Mouse (Mus musculus): ENCODE data around the gene Gm14137. TPM values are rescaled to one million over a fixed set of nuclear protein-coding genes. Genes with fewer than 3 reads are reported as not detected.
A peak's percentile ranks its signal among the peaks of the same experiment; 100 is the strongest.

Gm14137 gene
- polyA plus RNA-seq, 1 experiment from 2014 or later = 0.23 TPM

GRCm38 (mm10) chr2:119155388-119155787, 18.9 kb upstream of the Gm14137 start:
- H3K9ac ChIP-seq (ENCODE audit: low read depth, low read length) = peak overlapping the region; percentile 91
- DNase-seq (ENCODE audit: low spot score) = peak; percentile 67

GRCm38 (mm10) chr2:119156081-119156680, 18.1 kb upstream of the Gm14137 start:
- H3K4me2 ChIP-seq = peak overlapping the region; percentile 73
- H3K4me3 ChIP-seq (ENCODE audit: low read depth, low read length) = peak overlapping the region; percentile 94
- DNase-seq (ENCODE audit: low spot score) = no peak
- peaks cover 18% of the 10 kb centered on the region for H3K36me3 ChIP-seq (ENCODE audit: control insufficient read depth, insufficient read depth, low read length)
- WGBS = 3% methylated on average over 34 of the region's 34 CpGs
- peaks cover 23% of the 10 kb centered on the region for H3K4me1 ChIP-seq (replicated peaks; ENCODE audit: control insufficient read depth, insufficient read depth, low read length)
- ATAC-seq (replicated peaks; ENCODE audit: low FRiP score) = peak; percentile 34
- H3K9me3 ChIP-seq (ENCODE audit: control insufficient read depth, low read length) = no peaks in the 10 kb centered on the region
- peak overlapping the region; percentile 94 for H3K27ac ChIP-seq (ENCODE audit: low read depth, low read length)
- H3K9ac ChIP-seq (ENCODE audit: low read depth, low read length) = peak overlapping the region; percentile 91
- no peaks in the 10 kb centered on the region for H3K27me3 ChIP-seq (replicated peaks; ENCODE audit: control insufficient read depth, insufficient read depth, low read length)

More at GRCm38 (mm10) chr2:119155388-119155787, 18.9 kb upstream of the Gm14137 start:
- Histone ChIP-seq H3K4me3 (ENCODE audit: low read depth, low read length) (peak overlapping the region; percentile 94), H3K9me3 (ENCODE audit: control insufficient read depth, low read length) (no peaks in the 10 kb centered on the region), H3K4me1 (replicated peaks; ENCODE audit: control insufficient read depth, insufficient read depth, low read length) (peaks cover 23% of the 10 kb centered on the region), H3K4me2 (peak overlapping the region; percentile 73), H3K36me3 (ENCODE audit: control insufficient read depth, insufficient read depth, low read length) (peaks cover 25% of the 10 kb centered on the region), H3K27me3 (replicated peaks; ENCODE audit: control insufficient read depth, insufficient read depth, low read length) (no peaks in the 10 kb centered on the region), H3K27ac (ENCODE audit: low read depth, low read length) (peak overlapping the region; percentile 94)
- 22% methylated on average over 9 of the region's 9 CpGs for WGBS
- peak; percentile 91 for ATAC-seq (replicated peaks; ENCODE audit: low FRiP score)

GRCm38 (mm10) chr2:119156681-119157572, 17.4 kb upstream of the Gm14137 start, which contains the start of gene Rmdn3:
Gene Rmdn3, minus strand, starts transcription at chr2:119157034.
- Histone ChIP-seq H3K4me2 (peak within 1 kb of the TSS; percentile 73), H3K9me3 (ENCODE audit: control insufficient read depth, low read length) (no peaks in the 10 kb centered on the region), H3K27me3 (replicated peaks; ENCODE audit: control insufficient read depth, insufficient read depth, low read length) (no peaks in the 10 kb centered on the region), H3K4me3 (ENCODE audit: low read depth, low read length) (peak within 1 kb of the TSS; percentile 94), H3K4me1 (replicated peaks; ENCODE audit: control insufficient read depth, insufficient read depth, low read length) (peaks cover 23% of the 10 kb centered on the region), H3K27ac (ENCODE audit: low read depth, low read length) (peak within 1 kb of the TSS; percentile 94), H3K36me3 (ENCODE audit: control insufficient read depth, insufficient read depth, low read length) (peaks cover 13% of the 10 kb centered on the region), H3K9ac (ENCODE audit: low read depth, low read length) (peak within 1 kb of the TSS; percentile 91)
- DNase-seq (ENCODE audit: low spot score) = peak; percentile 92
- under 1% methylated on average over 57 of the region's 57 CpGs for WGBS
- peak; percentile 67 for ATAC-seq (replicated peaks; ENCODE audit: low FRiP score)

GRCm38 (mm10) chr2:119157836-119158235, 16.5 kb upstream of the Gm14137 start:
- no peak for ATAC-seq (replicated peaks; ENCODE audit: low FRiP score)
- Histone ChIP-seq H3K9ac (ENCODE audit: low read depth, low read length) (no peak overlapping the region), H3K4me1 (replicated peaks; ENCODE audit: control insufficient read depth, insufficient read depth, low read length) (peaks cover 23% of the 10 kb centered on the region), H3K9me3 (ENCODE audit: control insufficient read depth, low read length) (no peaks in the 10 kb centered on the region), H3K27ac (ENCODE audit: low read depth, low read length) (no peak overlapping the region), H3K36me3 (ENCODE audit: control insufficient read depth, insufficient read depth, low read length) (peaks cover 13% of the 10 kb centered on the region), H3K27me3 (replicated peaks; ENCODE audit: control insufficient read depth, insufficient read depth, low read length) (no peaks in the 10 kb centered on the region), H3K4me3 (ENCODE audit: low read depth, low read length) (no peak overlapping the region), H3K4me2 (peak overlapping the region; percentile 73; the same call in 1 of the 2 replicates)
- no peak for DNase-seq (ENCODE audit: low spot score)

GRCm38 (mm10) chr2:119161247-119161646, 13.1 kb upstream of the Gm14137 start:
- no peak overlapping the region for H3K9ac ChIP-seq (ENCODE audit: low read depth, low read length)
- no peak for DNase-seq (ENCODE audit: low spot score)
- no peak overlapping the region for H3K4me2 ChIP-seq
- H3K27me3 ChIP-seq (replicated peaks; ENCODE audit: control insufficient read depth, insufficient read depth, low read length) = peaks cover 11% of the 10 kb centered on the region
- peaks cover 10% of the 10 kb centered on the region for H3K4me1 ChIP-seq (replicated peaks; ENCODE audit: control insufficient read depth, insufficient read depth, low read length)
- ATAC-seq (replicated peaks; ENCODE audit: low FRiP score) = no peak
- no peaks in the 10 kb centered on the region for H3K36me3 ChIP-seq (ENCODE audit: control insufficient read depth, insufficient read depth, low read length)
- no peak overlapping the region for H3K27ac ChIP-seq (ENCODE audit: low read depth, low read length)
- H3K9me3 ChIP-seq (ENCODE audit: control insufficient read depth, low read length) = peaks cover 3% of the 10 kb centered on the region; the same call in 1 of the 2 replicates
- no peak overlapping the region for H3K4me3 ChIP-seq (ENCODE audit: low read depth, low read length)
- 49% methylated on average over 2 of the region's 2 CpGs for WGBS

DNA sequence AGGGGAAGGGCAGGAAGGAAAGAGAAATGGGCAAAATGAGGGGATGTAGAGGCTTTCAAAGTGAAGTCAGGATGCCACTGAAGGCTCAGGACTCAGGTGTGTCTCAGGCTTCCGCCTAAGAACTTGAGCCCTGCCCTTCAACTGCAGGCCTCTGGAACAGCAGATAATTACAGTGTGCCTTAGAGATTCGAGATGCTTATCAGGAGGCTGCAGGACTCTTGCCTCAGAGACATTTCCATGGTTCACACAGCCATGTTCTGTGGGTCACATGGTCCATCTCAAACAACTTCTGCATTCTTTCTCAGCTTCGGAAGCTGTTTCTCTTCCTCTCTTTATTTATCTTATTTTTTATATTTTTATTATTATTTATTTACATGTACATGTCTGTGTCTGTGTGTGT, 11.2 kb upstream of the Gm14137 start:
- Histone ChIP-seq H3K9me3 (ENCODE audit: control insufficient read depth, low read length) (peaks cover 3% of the 10 kb centered on the region; the same call in 1 of the 2 replicates), H3K27ac (ENCODE audit: low read depth, low read length) (no peak overlapping the region), H3K9ac (ENCODE audit: low read depth, low read length) (no peak overlapping the region), H3K27me3 (replicated peaks; ENCODE audit: control insufficient read depth, insufficient read depth, low read length) (peaks cover 24% of the 10 kb centered on the region), H3K4me1 (replicated peaks; ENCODE audit: control insufficient read depth, insufficient read depth, low read length) (peaks cover 13% of the 10 kb centered on the region), H3K36me3 (ENCODE audit: control insufficient read depth, insufficient read depth, low read length) (no peaks in the 10 kb centered on the region), H3K4me3 (ENCODE audit: low read depth, low read length) (no peak overlapping the region), H3K4me2 (no peak overlapping the region)
- 43% methylated on average over 3 of the region's 3 CpGs for WGBS
- peak; percentile 42 for ATAC-seq (replicated peaks; ENCODE audit: low FRiP score)
- no peak for DNase-seq (ENCODE audit: low spot score)

DNA sequence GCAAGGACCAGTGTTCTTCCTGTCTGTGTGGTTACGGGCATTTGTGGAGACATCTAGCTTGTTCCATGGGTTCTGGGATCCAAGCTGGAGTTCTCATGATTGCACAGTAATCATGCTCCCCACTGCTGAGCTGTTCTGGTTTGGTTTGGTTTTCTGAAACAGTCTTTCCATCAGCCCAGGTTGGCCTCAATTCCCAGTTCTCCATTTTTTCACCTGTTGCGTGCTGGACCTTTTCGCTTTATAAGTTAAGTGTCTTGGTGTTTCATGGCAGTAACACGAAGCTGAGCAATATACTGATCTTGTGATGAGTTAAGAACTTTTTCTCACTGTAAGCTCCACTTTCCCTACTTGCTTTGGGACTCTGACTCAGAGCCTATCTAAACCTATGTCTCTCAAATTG, 10.3 kb upstream of the Gm14137 start:
- no peak overlapping the region for H3K9ac ChIP-seq (ENCODE audit: low read depth, low read length)
- H3K4me3 ChIP-seq (ENCODE audit: low read depth, low read length) = no peak overlapping the region
- 85% methylated on average over 4 of the region's 4 CpGs for WGBS
- peaks cover 13% of the 10 kb centered on the region for H3K4me1 ChIP-seq (replicated peaks; ENCODE audit: control insufficient read depth, insufficient read depth, low read length)
- ATAC-seq (replicated peaks; ENCODE audit: low FRiP score) = no peak
- H3K9me3 ChIP-seq (ENCODE audit: control insufficient read depth, low read length) = peaks cover 3% of the 10 kb centered on the region; the same call in 1 of the 2 replicates
- DNase-seq (ENCODE audit: low spot score) = no peak
- H3K27me3 ChIP-seq (replicated peaks; ENCODE audit: control insufficient read depth, insufficient read depth, low read length) = peaks cover 25% of the 10 kb centered on the region
- no peaks in the 10 kb centered on the region for H3K36me3 ChIP-seq (ENCODE audit: control insufficient read depth, insufficient read depth, low read length)
- H3K4me2 ChIP-seq = no peak overlapping the region
- H3K27ac ChIP-seq (ENCODE audit: low read depth, low read length) = no peak overlapping the region

DNA sequence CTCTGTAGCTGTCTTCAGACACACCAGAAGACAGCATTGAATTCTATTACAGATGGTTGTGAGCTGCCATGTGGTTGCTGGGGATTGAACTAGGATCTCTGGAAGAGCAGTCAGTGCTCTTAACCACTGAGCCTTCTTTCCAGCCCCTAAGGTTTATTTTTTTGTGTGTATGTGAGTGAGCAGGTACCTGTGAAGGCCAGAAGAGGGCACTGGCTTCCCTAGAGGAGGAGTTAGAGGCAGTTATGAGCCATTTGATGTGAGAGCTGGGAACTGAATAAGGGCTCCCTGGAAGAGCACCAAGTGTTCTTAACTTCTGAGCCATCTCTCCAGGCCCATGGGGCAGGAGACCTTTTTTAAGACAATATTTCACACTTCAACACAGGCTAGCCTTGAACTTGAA, 8.9 kb upstream of the Gm14137 start:
- no peak overlapping the region for H3K9ac ChIP-seq (ENCODE audit: low read depth, low read length)
- no peak overlapping the region for H3K4me3 ChIP-seq (ENCODE audit: low read depth, low read length)
- H3K36me3 ChIP-seq (ENCODE audit: control insufficient read depth, insufficient read depth, low read length) = no peaks in the 10 kb centered on the region
- DNase-seq (ENCODE audit: low spot score) = no peak
- no peak overlapping the region for H3K27ac ChIP-seq (ENCODE audit: low read depth, low read length)
- peaks cover 25% of the 10 kb centered on the region for H3K27me3 ChIP-seq (replicated peaks; ENCODE audit: control insufficient read depth, insufficient read depth, low read length)
- H3K4me2 ChIP-seq = no peak overlapping the region
- peaks cover 3% of the 10 kb centered on the region; the same call in 1 of the 2 replicates for H3K9me3 ChIP-seq (ENCODE audit: control insufficient read depth, low read length)
- ATAC-seq (replicated peaks; ENCODE audit: low FRiP score) = no peak
- peaks cover 13% of the 10 kb centered on the region for H3K4me1 ChIP-seq (replicated peaks; ENCODE audit: control insufficient read depth, insufficient read depth, low read length)
